Mouse (Mus musculus): Measurements from ENCODE around the gene Anxa1. TPM values are rescaled to one million over a fixed set of nuclear protein-coding genes. Genes with fewer than 3 reads are reported as not detected.

Anxa1 gene
- total RNA-seq (2021): 10 to 100 TPM; 45.6 to 52.9 TPM
- long read RNA-seq, experiment 1, transcript Anxa1-201 (13 exons, 1,674 nt): major isoform, 140 of 150 reads
- long read RNA-seq, experiment 1, partial matches to known transcripts: 1 of 150 reads
- long read RNA-seq, experiment 1, other reads (novel, unspliced or antisense): 9 of 150 reads
- long read RNA-seq, experiment 2, transcript Anxa1-201 (13 exons, 1,674 nt): major isoform, 120 of 126 reads
- long read RNA-seq, experiment 2, partial matches to known transcripts: 2 of 126 reads
- long read RNA-seq, experiment 2, other reads (novel, unspliced or antisense): 4 of 126 reads

- peak in 1 of 2 experiments; percentile 14 for DNase-seq (ENCODE audit: low spot score in 2 of 2)
Measured at GRCm38 (mm10) chr19:20390455-20390994, at the start of gene Anxa1. Anxa1 (minus strand) TSS chr19:20390944.

GRCm38 (mm10) chr19:20437043-20437442 lies 46.3 kb upstream of the Anxa1 start:
- peak in 1 of 2 experiments; percentile 17 for DNase-seq (ENCODE audit: low spot score in 2 of 2)

GRCm38 (mm10) chr19:20434541-20434940 lies 43.8 kb upstream of the Anxa1 start:
- DNase-seq (ENCODE audit: low spot score in 2 of 2): peak; percentile 36 to 56

- no peak for DNase-seq (ENCODE audit: low spot score in 2 of 2)
Measured at GRCm38 (mm10) chr19:20433966-20434365, 43.2 kb upstream of the Anxa1 start.

- no peak for DNase-seq (ENCODE audit: low spot score in 2 of 2)
Measured at GRCm38 (mm10) chr19:20426443-20427161, 35.9 kb upstream of the Anxa1 start.

- no peak for DNase-seq (ENCODE audit: low spot score in 2 of 2)
Measured at GRCm38 (mm10) chr19:20411276-20411675, 20.5 kb upstream of the Anxa1 start.

GRCm38 (mm10) chr19:20409541-20410528 lies 19.1 kb upstream of the Anxa1 start:
- DNase-seq (ENCODE audit: low spot score in 2 of 2): no peak

- DNase-seq (ENCODE audit: low spot score in 2 of 2): no peak
Measured at GRCm38 (mm10) chr19:20406475-20406874, 15.7 kb upstream of the Anxa1 start.

GRCm38 (mm10) chr19:20405015-20405414 lies 14.3 kb upstream of the Anxa1 start:
- DNase-seq (ENCODE audit: low spot score in 2 of 2): no peak

- no peak for DNase-seq (ENCODE audit: low spot score in 2 of 2)
Measured at GRCm38 (mm10) chr19:20403740-20404139, 13.0 kb upstream of the Anxa1 start.

GRCm38 (mm10) chr19:20403219-20403618 lies 12.5 kb upstream of the Anxa1 start:
- no peak for DNase-seq (ENCODE audit: low spot score in 2 of 2)

- no peak for DNase-seq (ENCODE audit: low spot score in 2 of 2)
Measured at GRCm38 (mm10) chr19:20402516-20403200, 11.9 kb upstream of the Anxa1 start.

- DNase-seq (ENCODE audit: low spot score in 2 of 2): no peak
Measured at GRCm38 (mm10) chr19:20401961-20402360, 11.2 kb upstream of the Anxa1 start.

GRCm38 (mm10) chr19:20399187-20399586 lies 8.4 kb upstream of the Anxa1 start:
- no peak for DNase-seq (ENCODE audit: low spot score in 2 of 2)

- DNase-seq (ENCODE audit: low spot score in 2 of 2): no peak
Measured at GRCm38 (mm10) chr19:20397092-20397491, 6.3 kb upstream of the Anxa1 start.

GRCm38 (mm10) chr19:20393556-20394274 lies 3.0 kb upstream of the Anxa1 start:
- no peak for DNase-seq (ENCODE audit: low spot score in 2 of 2)

- no peak for DNase-seq (ENCODE audit: low spot score in 2 of 2)
Measured at GRCm38 (mm10) chr19:20389723-20390122, 1.0 kb downstream of the Anxa1 start.

GRCm38 (mm10) chr19:20389245-20389644 lies 1.5 kb downstream of the Anxa1 start:
- no peak for DNase-seq (ENCODE audit: low spot score in 2 of 2)

- no peak for DNase-seq (ENCODE audit: low spot score in 2 of 2)
Measured at GRCm38 (mm10) chr19:20388276-20388675, 2.5 kb downstream of the Anxa1 start.

GRCm38 (mm10) chr19:20386296-20386695 lies 4.4 kb downstream of the Anxa1 start:
- DNase-seq (ENCODE audit: low spot score in 2 of 2): no peak
